ENCODE assay signal across 9 mouse cellular contexts in genomic region chr5:32593793-32594192, GRCm38 (mm10). TPM values are rescaled to one million over a fixed set of nuclear protein-coding genes. Genes with fewer than 3 reads are reported as not detected.
A peak's percentile ranks its signal among the peaks of the same experiment; 100 is the strongest.
DNase-seq lines count a peak whose midpoint lies in the region; ATAC-seq and TF ChIP-seq lines count a peak whose summit lies in the region.
"Had no signal": no experiment of that assay in that cellular context is flagged by ENCODE, and none has a peak within 500 bp of the region (broad histone marks: within the 10 kb centered on the region; RNA-seq: fewer than 3 reads in every experiment).

No protein-coding gene starts in this region.

- no peak overlapping the region for H3K4me3 ChIP-seq in hindbrain, postnatal 0 days (ENCODE audit: low read length)
- H3K4me3 ChIP-seq in hindbrain, embryonic 13.5 days = no peak overlapping the region

- H3K9ac ChIP-seq in hindbrain, postnatal 0 days (replicated peaks; ENCODE audit: low read length) = no peak overlapping the region
- no peak overlapping the region for H3K9ac ChIP-seq in hindbrain, embryonic 13.5 days

- H3K4me1 ChIP-seq in hindbrain, postnatal 0 days (ENCODE audit: insufficient read depth, low read length) = no peaks in the 10 kb centered on the region
- H3K4me1 ChIP-seq in hindbrain, embryonic 13.5 days (replicated peaks) = no peaks in the 10 kb centered on the region

- ATAC-seq in hindbrain, postnatal 0 days = no peak
- ATAC-seq in hindbrain, embryonic 13.5 days (ENCODE audit: low FRiP score) = no peak

- no peak overlapping the region for H3K27ac ChIP-seq in hindbrain, postnatal 0 days
- no peak overlapping the region for H3K27ac ChIP-seq in hindbrain, embryonic 13.5 days
- H3K27ac ChIP-seq: macrophage had no signal

- no peaks in the 10 kb centered on the region for H3K9me3 ChIP-seq in hindbrain, postnatal 0 days (ENCODE audit: low read length)
- no peaks in the 10 kb centered on the region for H3K9me3 ChIP-seq in hindbrain, embryonic 13.5 days

- peak; percentile 62 for TF ChIP-seq CTCF in hindbrain, postnatal 0 days (IDR thresholded peaks at IDR 0.05; ENCODE audit: low read depth)

- H3K4me2 ChIP-seq in hindbrain, postnatal 0 days (ENCODE audit: low read depth, low read length) = no peak overlapping the region
- H3K4me2 ChIP-seq in hindbrain, embryonic 13.5 days = no peak overlapping the region

- WGBS in hindbrain, postnatal 0 days = 20% methylated on average over 4 of the region's 4 CpGs
- 19% methylated on average over 4 of the region's 4 CpGs for WGBS in hindbrain, embryonic 13.5 days

- peak; percentile 38 for DNase-seq in hindbrain, postnatal 0 days (ENCODE audit: low spot score)
- peak; percentile 64 for DNase-seq in 3T3-L1 (ENCODE audit: low read depth, low spot score)
- peak; percentile 29 to 36 for DNase-seq in B cell, adult 2 months
- DNase-seq in embryo, embryonic 10 days (ENCODE audit: low spot score) = peak; percentile 48
- no peak for DNase-seq in spleen, postnatal 14 days (ENCODE audit: low spot score in 2 of 2)
- DNase-seq in right cerebral cortex, postnatal 4 days = no peak
- no peak for DNase-seq in layer of hippocampus, adult 9-11 months

- H3K36me3 ChIP-seq in hindbrain, postnatal 0 days (ENCODE audit: insufficient read depth, low read length) = no peaks in the 10 kb centered on the region
- no peaks in the 10 kb centered on the region for H3K36me3 ChIP-seq in hindbrain, embryonic 13.5 days

- H3K27me3 ChIP-seq in hindbrain, postnatal 0 days (ENCODE audit: insufficient read depth, low read length) = no peaks in the 10 kb centered on the region
- no peaks in the 10 kb centered on the region for H3K27me3 ChIP-seq in hindbrain, embryonic 13.5 days

RNA-seq across cellular contexts. Expression of gene Yes1, which starts 17.2 kb away (rescaled TPM):
- total RNA-seq in hindbrain, postnatal 0 days (2014; rRNA removed) = 18.0 and 21.6 TPM in 2 replicates
- 15.1 and 17.5 TPM in 2 replicates for polyA plus RNA-seq in hindbrain, postnatal 0 days (2015; fragmentation: Nextera tagmentation; extraction: Ambion mirVana)
- polyA plus RNA-seq in hindbrain, embryonic 13.5 days (2015; fragmentation: Nextera tagmentation; extraction: Ambion mirVana) = 21.8 and 22.6 TPM in 2 replicates

Comparison
In these comparisons a context has a peak if more than half of its experiments do, and no peak if none do; other contexts are left out.
1. DNase-seq: peak in hindbrain, postnatal 0 days (single experiment), 3T3-L1 (single experiment), B cell, adult 2 months (2 of 2) and embryo, embryonic 10 days (single experiment); none in spleen, postnatal 14 days (0 of 2), right cerebral cortex, postnatal 4 days (single experiment) and layer of hippocampus, adult 9-11 months (single experiment).